Mouse (Mus musculus) C2C12 (cell line): ENCODE data around the gene Rhox7a.

Experiments used
- CEBPB ChIP-seq: IDR thresholded peaks from one replicate; pipeline ENCODE4 v1.6.1; 2011; ENCODE audit warnings: low read depth, mild to moderate bottlenecking, control low read depth, moderate library complexity
- CTCF ChIP-seq: IDR thresholded peaks from one replicate; pipeline ENCODE4 v1.5.1; 2011; ENCODE audit not compliant: control insufficient read depth, insufficient read depth, insufficient read length
- FOSL1 ChIP-seq: IDR thresholded peaks from one replicate; pipeline ENCODE4 v1.8.0; 2011; ENCODE audit warnings: mild to moderate bottlenecking, low read length; ENCODE audit not compliant: poor library complexity, insufficient read depth, severe bottlenecking
- MAX ChIP-seq: IDR thresholded peaks from one replicate; pipeline ENCODE4 v1.6.1; 2011; ENCODE audit warnings: mild to moderate bottlenecking, control low read depth
- MYOD1 ChIP-seq: IDR thresholded peaks from one replicate; pipeline ENCODE4 v1.6.1; 2011; ENCODE audit warnings: low read depth; ENCODE audit not compliant: control insufficient read depth, insufficient read length
- MYOG ChIP-seq: IDR thresholded peaks from one replicate; pipeline ENCODE4 v1.6.1; 2011; ENCODE audit not compliant: control insufficient read depth, insufficient read length; ENCODE audit errors: extremely low read depth
- USF1 ChIP-seq: IDR thresholded peaks from one replicate; pipeline ENCODE4 v1.6.1; 2011; ENCODE audit warnings: low read depth, mild to moderate bottlenecking, control low read depth, moderate library complexity

DNA sequence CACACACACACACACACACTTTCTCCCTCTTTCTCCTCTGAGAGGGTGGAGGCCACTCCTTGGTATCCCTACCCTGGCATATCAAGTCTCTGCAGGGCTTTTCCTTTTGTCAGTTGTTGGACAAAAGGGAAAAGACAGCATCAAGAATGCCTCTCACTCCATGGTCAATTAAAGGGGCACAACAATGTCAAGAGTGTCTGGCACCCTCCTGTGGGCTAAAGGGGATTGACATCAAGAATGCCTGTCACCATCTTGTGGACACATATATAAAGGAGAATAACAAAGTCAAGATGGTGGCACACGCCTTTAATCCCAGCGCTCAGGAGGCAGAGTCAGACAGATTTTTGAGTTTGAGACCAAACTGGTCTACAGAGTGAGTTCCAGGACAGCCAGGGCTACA lies 22.1 kb upstream of the Rhox7a start:
- no peak for TF ChIP-seq CTCF
- TF ChIP-seq USF1, result no peak
- no peak for TF ChIP-seq MAX
- TF ChIP-seq MYOG, result no peak
- TF ChIP-seq CEBPB, result no peak
- no peak for TF ChIP-seq MYOD1
- TF ChIP-seq FOSL1, result no peak
